Mouse (Mus musculus): ENCODE measurements around the gene Fam171a2. TPM values are rescaled to one million over a fixed set of nuclear protein-coding genes. Genes with fewer than 3 reads are reported as not detected.
A peak's percentile ranks its signal among the peaks of the same experiment; 100 is the strongest.
"Not testable (repeated sequence)": the region's sequence is repeated elsewhere in the genome, so short reads cannot be mapped to it uniquely, and the experiment has no call there.

Fam171a2 gene
- polyA plus RNA-seq, 1 experiment, result 35.5 TPM

DNA sequence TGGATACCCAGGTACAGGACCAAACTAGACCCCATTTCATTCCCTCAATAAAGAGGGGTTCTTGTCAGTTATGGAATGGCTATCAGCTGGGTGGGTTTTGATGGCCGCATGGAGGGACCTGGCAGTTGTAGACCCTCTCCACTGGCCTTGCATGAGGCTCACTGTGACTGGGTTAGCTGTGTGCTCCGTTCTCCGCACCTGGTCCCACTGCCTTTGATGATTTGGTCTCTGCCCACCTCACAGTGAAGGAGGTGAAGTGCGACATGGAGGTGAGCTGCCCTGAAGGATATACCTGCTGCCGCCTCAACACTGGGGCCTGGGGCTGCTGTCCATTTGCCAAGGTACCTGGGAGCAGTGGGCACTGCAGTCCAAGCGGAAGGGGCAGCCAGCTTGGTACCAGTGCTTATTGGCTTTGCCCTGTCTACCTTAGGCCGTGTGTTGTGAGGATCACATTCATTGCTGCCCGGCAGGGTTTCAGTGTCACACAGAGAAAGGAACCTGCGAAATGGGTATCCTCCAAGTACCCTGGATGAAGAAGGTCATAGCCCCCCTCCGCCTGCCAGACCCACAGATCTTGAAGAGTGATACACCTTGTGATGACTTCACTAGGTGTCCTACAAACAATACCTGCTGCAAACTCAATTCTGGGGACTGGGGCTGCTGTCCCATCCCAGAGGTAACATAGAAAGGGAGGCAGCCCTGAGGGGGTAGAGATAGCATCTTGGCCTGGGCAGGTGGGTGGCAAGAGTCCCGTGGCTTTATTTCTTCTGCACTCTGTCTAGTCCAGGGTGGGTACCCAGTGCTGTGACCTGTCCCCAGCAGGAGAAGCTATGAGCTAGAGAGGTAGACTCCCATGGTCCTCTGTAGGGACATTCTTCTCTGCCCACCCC is 12.4 kb downstream of the Fam171a2 start:
- no peak for DNase-seq (ENCODE audit: low read depth)

DNA sequence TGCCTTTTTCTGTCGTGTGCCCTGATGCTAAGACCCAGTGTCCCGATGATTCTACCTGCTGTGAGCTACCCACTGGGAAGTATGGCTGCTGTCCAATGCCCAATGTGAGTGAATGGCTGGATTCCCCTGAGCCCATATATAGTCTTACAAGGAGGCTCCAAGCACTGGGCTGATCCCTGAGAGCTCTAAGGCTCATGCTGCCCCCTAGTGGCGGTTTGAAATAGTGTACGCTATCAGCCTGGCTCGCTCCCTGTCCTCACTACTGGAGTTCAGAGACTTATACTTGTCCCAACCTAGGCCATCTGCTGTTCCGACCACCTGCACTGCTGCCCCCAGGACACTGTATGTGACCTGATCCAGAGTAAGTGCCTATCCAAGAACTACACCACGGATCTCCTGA is 13.1 kb downstream of the Fam171a2 start:
- no peak for DNase-seq (ENCODE audit: low read depth)

DNA sequence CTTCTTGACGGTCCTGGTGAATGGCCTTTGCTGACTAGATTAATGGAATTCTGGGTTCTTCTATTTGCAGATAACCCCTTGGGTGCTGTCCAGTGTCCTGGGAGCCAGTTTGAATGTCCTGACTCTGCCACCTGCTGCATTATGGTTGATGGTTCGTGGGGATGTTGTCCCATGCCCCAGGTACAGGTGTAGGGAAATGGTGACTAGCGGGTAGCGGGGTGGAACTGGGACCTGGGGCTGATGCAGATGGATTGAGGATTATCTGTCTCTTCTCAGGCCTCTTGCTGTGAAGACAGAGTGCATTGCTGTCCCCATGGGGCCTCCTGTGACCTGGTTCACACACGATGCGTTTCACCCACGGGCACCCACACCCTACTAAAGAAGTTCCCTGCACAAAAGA is 13.6 kb downstream of the Fam171a2 start:
- DNase-seq (ENCODE audit: low read depth), result no peak

DNA sequence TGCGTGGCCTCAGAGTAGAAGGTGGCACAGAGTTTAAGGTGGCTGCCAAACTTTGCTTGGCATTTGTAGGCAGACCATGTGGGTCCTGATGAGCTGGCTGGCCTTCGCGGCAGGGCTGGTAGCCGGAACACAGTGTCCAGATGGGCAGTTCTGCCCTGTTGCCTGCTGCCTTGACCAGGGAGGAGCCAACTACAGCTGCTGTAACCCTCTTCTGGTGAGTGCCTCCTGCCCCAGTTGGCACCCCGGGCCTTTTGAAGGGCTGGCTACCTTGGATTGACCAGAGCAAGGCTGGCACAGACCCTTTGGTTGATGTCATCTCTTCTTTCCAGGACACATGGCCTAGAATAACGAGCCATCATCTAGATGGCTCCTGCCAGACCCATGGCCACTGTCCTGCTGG is 14.6 kb downstream of the Fam171a2 start:
- no peak for DNase-seq (ENCODE audit: low read depth)

DNA sequence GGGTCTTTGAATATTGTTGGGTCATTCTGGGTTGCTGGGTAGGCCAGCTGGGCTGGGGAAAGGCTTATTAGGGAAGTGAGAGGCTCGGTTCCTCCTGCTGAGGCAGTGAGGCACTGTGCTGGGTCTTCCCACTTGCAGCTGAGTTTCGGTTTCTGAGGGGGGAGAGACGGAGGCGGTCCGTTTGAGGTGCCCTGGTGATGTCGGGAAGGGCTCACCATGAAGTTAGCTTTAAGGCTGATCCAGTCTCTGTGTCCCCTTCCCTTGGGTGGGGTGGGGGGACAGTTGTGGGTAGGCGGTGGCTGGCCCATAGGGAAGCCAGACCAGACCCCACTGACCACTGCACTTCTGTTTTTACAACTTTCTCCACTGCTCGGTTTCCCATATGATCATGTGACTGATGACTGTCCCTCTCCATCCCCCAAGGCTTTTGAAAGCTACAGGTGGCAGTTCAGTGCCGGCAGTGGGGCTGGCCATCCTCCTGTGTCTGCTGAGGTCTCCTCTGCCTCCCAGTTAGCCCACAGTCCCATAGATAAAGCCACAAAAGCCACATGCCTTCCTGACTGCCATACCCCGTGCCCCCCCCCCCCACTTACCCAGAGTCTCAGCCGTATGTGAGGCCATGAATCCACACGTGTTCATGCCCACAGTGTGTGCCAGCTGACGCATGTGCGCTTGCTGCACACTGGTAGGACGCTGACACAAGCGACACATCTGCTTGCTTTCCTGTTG is 15.2 kb downstream of the Fam171a2 start:
- no peak for DNase-seq (ENCODE audit: low read depth)

DNA sequence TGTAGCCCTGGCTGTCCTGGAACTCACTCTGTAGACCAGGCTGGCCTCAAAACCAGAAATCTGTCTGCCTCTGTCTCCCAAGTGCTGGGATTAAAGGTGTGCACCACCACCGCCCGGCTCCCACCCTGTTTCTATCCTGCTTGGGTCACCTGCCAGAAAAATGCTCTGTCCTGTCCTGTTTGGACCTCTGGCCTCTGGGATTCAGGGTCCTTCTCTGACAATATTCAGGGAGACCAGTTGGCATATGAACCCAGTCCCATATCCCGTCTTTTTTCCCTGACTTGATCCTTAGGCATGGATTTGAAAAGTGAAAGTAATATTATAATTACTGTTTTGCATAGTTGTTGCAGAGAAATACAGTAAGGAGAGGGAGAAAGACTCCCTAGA is 15.8 kb downstream of the Fam171a2 start:
- DNase-seq (ENCODE audit: low read depth), result no peak

DNA sequence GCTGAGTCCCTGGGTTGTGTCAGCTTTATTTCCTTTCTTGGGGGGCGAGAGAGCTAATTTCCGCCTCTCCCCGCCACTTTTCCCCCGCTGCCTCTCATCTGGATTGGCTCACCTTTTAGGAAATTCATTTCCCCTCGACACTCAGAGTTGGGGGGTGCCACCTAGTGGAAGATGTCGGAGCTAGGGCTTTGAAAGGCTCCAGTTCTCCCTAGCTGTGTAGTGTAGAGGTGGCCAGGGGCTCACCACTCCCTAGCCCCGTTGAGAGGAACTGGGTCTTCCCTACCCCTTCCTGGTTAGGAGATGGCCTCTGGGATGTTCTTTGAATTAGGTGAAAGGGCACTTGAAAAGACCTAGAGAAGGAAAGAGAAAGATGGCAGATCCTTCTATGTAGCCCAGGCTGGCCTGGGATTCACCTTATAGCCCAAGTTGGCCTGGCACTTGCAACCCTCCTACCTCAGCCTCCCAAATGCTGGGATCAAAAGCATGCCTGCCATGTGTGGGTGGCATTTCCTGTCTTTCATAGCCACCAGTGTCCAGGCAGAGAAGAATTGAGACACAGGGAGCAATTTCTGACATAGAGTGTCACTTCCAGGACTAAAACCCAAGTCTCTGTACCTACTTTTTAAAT is 16.4 kb downstream of the Fam171a2 start:
- no peak for DNase-seq (ENCODE audit: low read depth)

DNA sequence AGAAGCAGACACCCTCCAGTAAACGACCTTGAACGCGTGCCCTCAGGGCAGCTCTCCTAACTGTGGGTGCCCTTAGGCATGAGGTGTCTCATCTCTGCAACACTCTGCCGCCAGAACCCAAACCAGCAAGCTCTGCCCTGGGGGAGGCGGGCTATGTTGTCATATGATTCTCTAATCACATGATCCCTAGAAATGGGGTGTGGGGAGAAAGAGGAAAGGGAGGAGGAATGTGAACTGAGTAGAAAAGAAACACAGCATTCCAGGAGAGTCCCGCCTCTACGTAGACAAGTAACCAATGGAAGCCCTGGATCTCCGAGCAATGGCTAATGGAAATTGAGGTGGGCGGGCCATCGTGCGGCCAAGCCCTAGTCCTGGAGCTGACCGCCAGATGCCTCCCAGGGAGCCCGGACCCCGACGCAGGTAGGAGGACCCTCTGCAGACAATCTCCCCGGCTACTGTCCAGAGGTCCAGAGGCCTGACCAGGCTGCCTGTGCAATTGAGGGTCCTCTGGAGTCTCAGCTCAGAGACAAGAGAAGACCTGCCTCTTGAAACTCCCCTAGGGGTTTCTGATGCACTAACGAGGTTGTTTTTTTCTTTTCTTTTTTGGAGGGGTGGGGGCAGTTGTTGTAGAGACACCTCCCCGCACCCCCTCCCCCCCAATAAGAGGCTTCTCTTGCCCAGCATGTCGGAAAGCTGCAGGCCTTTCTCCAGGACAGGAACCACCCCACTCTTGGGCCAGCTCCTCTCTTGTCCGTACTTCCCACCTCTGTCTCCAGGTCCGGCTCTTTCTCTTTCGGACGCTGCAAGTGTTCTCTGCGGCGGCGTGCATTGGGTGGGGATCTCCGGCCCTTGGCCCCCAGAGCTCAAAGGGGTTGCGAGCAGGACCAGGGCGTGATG is 17.1 kb downstream of the Fam171a2 start, which contains the start of gene Grn:
Gene Grn (plus strand): TSS at position 195 of the 897 bp plus-strand sequence.
- DNase-seq (ENCODE audit: low read depth), result peak; percentile 86

DNA sequence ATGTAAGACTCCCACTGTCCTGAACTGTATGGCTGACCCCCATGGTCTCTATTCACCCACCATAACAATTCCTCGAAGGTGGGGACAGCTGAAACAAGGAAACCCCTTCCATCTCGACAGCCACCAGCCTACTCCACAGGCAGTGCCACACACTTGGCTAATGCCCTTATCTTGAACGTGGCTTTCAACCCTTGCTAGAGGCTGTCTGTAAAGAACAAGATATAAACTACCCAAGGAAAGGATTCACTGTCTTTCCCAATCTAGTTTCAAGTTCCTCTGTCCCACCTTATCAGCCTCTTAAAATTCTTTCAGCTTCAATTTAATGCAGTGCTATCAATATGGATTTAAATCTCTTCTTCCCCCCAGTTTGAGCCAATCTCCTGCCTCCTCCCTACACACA is 17.9 kb downstream of the Fam171a2 start:
- DNase-seq (ENCODE audit: low read depth), result no peak

DNA sequence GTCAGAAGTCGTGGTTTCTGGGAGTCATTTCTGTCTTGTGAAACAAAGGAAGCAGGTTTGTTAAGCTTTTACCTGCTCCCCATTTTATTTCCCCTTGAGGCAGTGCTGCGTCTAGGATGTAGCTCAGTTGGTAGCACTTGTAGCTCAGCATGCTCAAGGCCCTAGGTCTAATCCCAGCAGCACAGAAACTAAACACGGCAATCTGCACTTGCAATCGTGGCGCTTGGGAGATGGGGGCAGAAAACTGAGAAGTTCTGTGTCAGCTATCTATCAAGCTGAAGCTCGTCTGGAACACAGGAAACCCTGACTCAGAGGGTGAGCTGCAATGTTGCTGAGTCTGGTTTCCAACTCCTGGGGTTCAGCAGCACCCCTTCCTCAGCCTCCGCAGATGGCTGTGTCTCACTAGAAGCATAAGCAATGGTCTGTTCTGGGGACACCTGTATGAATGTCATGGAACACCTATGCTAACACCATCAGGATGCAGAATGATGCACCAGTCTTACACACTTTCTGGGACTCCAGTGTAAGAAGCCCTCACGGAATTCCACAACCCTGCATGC is 18.4 kb downstream of the Fam171a2 start:
- DNase-seq (ENCODE audit: low read depth), result no peak

DNA sequence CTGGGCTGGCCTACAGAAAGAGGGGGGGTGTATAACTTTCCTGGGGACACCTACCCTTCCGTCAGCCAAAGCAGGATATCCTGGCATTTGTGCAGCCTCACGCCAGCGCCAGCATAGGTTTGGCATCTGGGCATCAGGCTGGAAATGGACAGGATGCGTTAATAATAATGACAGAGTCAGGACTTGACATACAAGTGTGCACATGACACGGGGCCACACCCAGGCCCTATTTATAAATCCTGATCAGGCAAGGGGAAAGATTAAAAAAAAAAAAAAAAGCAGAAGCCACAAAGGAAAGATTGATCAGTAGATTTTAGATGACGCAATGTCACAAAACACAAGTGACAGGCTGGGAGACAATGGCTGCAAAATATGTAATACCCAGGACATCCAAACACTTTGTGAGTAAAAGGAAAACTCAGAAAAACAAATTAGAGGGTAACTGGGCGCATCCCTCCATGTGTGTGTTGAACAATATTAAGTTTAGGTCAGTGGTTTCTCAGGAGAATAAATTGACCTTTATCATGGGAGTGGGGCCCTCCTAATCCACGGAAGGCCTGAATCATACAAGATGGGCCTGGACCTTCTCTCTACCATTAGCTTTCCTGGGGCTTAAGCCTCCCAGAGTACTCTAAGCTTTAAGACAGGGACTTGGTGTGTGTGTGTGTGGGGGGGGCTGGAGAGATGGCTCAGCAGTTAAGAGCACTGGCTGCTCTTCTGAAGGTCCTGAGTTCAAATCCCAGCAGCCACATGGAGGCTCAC is 21.7 kb downstream of the Fam171a2 start:
- DNase-seq (ENCODE audit: low read depth), result no peak

DNA sequence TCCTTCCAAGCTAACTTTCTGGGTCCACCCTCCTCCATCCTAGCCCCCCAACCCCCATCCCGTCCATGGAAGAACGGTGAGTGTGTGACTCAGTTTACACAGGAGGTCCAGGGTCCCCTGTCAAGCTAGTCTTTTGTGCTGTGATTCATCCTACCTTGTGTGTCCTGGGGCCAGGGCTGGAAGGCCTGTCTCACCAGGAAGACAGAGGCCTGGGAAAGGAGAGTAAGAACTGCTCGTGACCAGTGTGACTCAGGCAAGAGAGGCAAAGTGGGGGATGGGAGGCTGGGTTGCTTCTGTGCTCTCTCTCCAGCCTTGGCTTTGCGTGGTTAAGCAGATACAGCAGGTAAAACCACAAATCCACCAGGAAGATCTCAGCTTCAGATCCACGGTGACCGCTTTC is 22.8 kb downstream of the Fam171a2 start:
- DNase-seq (ENCODE audit: low read depth), result no peak

DNA sequence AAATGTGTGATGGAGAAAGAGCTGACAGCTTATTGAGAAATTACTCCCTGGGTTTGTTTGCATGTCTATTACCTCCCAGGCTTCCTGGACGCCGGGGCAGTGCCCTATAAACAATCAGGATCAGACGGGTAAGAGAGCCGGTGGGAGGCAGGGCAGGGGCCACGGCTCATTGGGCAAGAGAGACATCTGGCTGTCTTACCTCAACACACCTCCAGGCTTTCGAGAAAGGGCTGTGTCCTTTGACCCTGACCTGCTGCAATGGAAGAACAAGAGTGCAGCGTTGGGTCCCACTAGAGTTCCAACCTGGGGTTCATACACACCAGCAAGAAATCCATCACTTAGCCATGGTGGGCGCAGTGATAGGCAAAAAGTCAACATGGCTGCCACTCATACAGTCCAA is 25.9 kb downstream of the Fam171a2 start:
- no peak for DNase-seq (ENCODE audit: low read depth)

DNA sequence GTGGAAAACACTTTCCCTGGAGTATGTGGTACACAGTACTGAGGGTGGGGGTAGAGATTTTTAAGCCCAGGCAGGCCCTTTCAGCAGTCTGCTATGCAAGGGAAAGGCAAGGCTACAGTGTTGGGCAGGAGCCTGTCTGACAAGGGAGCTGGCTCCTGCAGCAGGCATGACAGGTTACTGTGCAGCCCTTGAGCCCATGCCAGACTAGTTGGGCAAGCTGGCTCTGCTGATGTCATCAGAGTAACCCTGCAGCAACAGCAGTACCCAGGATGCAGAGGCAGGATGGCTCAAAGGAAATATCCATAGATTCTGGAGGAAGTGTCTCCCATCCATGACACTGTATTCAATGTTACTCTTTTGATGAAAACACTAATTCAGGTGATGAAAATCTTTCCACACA is 28.6 kb downstream of the Fam171a2 start:
- DNase-seq (ENCODE audit: low read depth), result no peak

DNA sequence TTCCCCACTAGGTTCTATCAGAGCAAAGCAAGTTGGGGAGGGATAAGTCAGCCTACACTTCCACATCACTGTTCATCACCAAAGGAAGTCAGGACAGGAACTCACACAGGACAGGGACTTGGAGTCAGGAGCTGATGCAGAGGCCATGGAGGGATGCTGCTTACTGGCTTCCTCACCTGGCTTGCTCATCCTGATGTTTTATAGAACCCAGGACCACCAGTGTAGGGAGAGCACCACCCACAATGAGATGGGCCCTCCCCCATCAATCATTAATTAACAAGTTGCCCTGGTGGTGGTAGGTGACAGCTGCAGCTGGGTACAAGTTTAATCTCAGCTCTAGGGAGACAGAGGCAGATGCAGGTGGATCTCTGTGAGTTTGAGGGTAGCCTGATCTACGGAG is 30.3 kb downstream of the Fam171a2 start:
- no peak for DNase-seq (ENCODE audit: low read depth)

DNA sequence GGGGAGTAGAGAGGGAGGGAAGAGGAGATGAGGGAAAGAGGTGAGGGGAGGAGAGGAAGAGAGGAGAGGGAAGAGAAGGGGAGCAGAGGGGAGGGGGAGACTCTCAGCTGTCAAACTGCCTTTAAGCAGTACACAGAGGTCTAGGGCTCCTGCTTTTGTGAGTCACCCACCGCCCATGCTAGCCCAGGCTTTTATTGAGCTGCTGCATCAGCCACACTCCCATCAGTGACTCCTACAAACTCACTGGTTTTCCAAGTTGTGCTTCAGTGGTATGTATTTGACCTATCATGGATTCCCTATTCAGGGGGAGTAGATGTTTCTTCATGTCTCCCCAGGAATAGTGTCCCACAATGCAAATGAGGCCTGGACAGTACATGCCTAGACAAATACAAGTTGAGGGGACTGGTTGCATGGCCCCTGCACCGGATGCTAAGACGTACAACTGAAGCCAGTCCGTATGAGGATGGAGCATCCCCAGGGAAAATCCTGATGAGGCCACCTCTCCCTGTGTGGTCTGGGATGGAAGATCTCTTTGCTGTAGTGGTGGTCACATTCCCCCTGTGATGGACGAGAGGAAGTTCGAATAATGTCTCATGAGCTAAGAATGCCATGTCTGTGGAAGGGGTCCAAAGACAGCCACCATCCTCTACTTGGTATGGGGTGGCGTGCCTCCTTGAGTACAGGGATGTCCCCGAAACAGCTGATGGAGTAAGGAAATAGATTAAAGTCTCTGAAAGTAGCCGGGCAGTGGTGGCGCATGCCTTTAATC is 32.3 kb downstream of the Fam171a2 start:
- no peak for DNase-seq (ENCODE audit: low read depth)

DNA sequence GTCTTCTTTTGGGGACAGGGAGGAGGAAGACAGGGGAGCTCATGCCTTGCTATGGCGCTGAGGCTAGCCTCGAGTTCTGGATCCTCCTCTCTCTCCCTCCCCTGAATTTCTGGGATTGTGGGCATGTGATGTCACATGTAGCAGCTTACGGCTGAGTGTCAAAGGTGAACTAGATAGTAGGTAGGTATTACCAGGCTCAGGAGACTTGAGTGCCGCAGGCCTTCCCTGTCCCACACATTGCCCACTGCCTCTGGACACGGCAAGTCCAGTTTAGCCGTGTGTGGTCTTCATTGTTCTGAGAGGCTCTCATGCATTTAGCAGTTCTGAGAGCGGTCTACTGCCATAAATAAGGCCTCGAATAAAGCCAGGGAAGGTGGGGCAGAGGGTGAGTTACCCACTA is 34.4 kb downstream of the Fam171a2 start:
- DNase-seq (ENCODE audit: low read depth), result no peak

DNA sequence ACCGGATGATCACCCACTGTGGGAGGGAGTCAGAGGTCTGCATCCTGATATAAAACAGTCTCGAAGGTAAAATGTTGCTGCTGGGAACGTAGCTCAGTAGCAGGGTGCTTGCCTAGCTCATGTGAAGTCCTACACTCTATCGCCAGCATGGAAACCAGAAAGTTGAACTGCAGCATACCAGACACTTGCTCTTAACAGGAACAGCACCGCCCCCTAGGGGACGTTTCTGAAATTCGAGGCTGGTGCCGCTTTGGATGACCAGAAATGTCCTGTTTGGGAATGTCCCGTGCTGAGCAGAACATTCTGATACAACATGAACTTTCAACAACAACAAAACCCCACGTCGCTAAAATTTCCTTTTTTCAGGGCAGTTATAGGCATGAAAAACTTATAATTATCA is 35.8 kb downstream of the Fam171a2 start:
- DNase-seq (ENCODE audit: low read depth), result no peak

DNA sequence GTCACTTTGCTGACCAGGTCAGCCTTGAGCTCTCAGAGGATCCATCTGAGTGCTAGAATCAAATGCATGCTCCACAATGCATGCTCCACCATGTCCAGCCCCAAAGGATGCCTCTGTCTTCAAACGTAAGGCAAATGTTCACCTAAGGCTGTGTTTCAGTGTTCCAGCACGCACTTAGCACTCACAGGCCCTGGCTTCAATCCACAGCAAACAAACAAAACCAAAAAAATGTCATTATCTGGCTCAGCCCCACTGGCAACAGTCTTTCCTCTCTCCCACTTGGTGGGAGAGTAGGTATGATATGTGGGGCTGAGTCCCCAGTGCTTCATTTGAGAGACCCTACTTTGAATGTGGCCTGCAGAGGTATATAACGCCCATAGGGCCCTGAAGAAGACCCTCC is 36.4 kb downstream of the Fam171a2 start:
- DNase-seq (ENCODE audit: low read depth), result no peak

DNA sequence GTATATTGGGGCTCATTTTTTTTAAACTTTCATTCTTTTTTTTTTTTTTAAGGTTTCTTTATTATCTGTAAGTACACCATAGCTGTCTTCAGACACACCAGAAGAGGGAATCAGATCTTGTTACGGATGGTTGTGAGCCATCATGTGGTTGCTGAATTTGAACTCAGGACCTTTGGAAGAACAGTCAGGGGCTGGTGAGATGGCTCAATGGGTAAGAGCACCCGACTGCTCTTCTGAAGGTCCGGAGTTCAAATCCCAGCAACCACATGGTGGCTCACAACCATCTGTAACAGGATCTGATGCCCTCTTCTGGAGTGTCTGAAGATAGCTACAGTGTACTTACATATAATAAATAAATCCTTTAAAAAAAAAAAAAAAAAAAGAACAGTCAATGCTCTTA is 37.1 kb downstream of the Fam171a2 start:
- DNase-seq (ENCODE audit: low read depth), result not testable (repeated sequence)
